Mouse (Mus musculus): Measurements from ENCODE around the gene Hscb. TPM values are rescaled to one million over a fixed set of nuclear protein-coding genes. Genes with fewer than 3 reads are reported as not detected.

Gene Hscb
- polyA plus RNA-seq, 1 experiment from 2014 or later, result 21.6 TPM

- 73% methylated on average over 7 of the region's 7 CpGs for WGBS
- Histone ChIP-seq H3K27me3 (ENCODE audit: control insufficient read depth, insufficient read depth, low read length) (no peaks in the 10 kb centered on the region), H3K4me2 (replicated peaks; ENCODE audit: low read depth) (no peak overlapping the region), H3K4me3 (ENCODE audit: low read depth, low read length) (no peak overlapping the region), H3K9me3 (ENCODE audit: control insufficient read depth, low read length) (no peaks in the 10 kb centered on the region), H3K4me1 (replicated peaks; ENCODE audit: control insufficient read depth, insufficient read depth) (0 out of 2 replicates have a peak, but pooled peaks cover 4% of the 10 kb centered on the region), H3K9ac (ENCODE audit: low read length) (no peak overlapping the region), H3K27ac (replicated peaks) (no peak overlapping the region), H3K36me3 (ENCODE audit: control insufficient read depth, insufficient read depth, low read length) (peaks cover 11% of the 10 kb centered on the region)
- DNase-seq (ENCODE audit: low spot score), result no peak
- ATAC-seq (ENCODE audit: low FRiP score, low TSS enrichment), result no peak
- TF ChIP-seq EP300 (optimal IDR thresholded peaks at IDR 0.05), result no peak
- no peak for TF ChIP-seq CTCF (IDR thresholded peaks at IDR 0.05; ENCODE audit: low read depth)
Measured at GRCm38 (mm10) chr5:110781529-110782238, 57.9 kb downstream of the Hscb start.

- Histone ChIP-seq H3K27me3 (ENCODE audit: control insufficient read depth, insufficient read depth, low read length) (no peaks in the 10 kb centered on the region), H3K36me3 (ENCODE audit: control insufficient read depth, insufficient read depth, low read length) (peaks cover 8% of the 10 kb centered on the region), H3K27ac (replicated peaks) (peak overlapping the region; percentile 61; the same call in 1 of the 2 replicates), H3K9me3 (ENCODE audit: control insufficient read depth, low read length) (no peaks in the 10 kb centered on the region), H3K4me2 (replicated peaks; ENCODE audit: low read depth) (peak overlapping the region; percentile 98), H3K4me1 (replicated peaks; ENCODE audit: control insufficient read depth, insufficient read depth) (0 out of 2 replicates have a peak, but pooled peaks cover 4% of the 10 kb centered on the region), H3K9ac (ENCODE audit: low read length) (peak overlapping the region; percentile 85), H3K4me3 (ENCODE audit: low read depth, low read length) (peak overlapping the region; percentile 78)
- no peak for DNase-seq (ENCODE audit: low spot score)
- 42% methylated on average over 10 of the region's 10 CpGs for WGBS
- peak; percentile 14; the same call in 1 of the 2 replicates for ATAC-seq (ENCODE audit: low FRiP score, low TSS enrichment)
- no peak for TF ChIP-seq CTCF (IDR thresholded peaks at IDR 0.05; ENCODE audit: low read depth)
- no peak for TF ChIP-seq EP300 (optimal IDR thresholded peaks at IDR 0.05)
Measured at GRCm38 (mm10) chr5:110780761-110781528, 58.6 kb downstream of the Hscb start.

GRCm38 (mm10) chr5:110779998-110780760 is 59.4 kb downstream of the Hscb start, which contains the start of gene Pus1:
Pus1 (minus strand) TSS chr5:110780659.
- TF ChIP-seq CTCF (IDR thresholded peaks at IDR 0.05; ENCODE audit: low read depth) (no peak), EP300 (optimal IDR thresholded peaks at IDR 0.05) (no peak)
- under 1% methylated on average over 56 of the region's 57 CpGs for WGBS
- Histone ChIP-seq H3K9ac (ENCODE audit: low read length) (peak within 1 kb of the TSS; percentile 85), H3K4me1 (replicated peaks; ENCODE audit: control insufficient read depth, insufficient read depth) (0 out of 2 replicates have a peak, but pooled peaks cover 4% of the 10 kb centered on the region), H3K4me3 (ENCODE audit: low read depth, low read length) (peak within 1 kb of the TSS; percentile 78), H3K9me3 (ENCODE audit: control insufficient read depth, low read length) (no peaks in the 10 kb centered on the region), H3K27me3 (ENCODE audit: control insufficient read depth, insufficient read depth, low read length) (no peaks in the 10 kb centered on the region), H3K27ac (replicated peaks) (peak within 1 kb of the TSS; percentile 75), H3K4me2 (replicated peaks; ENCODE audit: low read depth) (peak within 1 kb of the TSS; percentile 98), H3K36me3 (ENCODE audit: control insufficient read depth, insufficient read depth, low read length) (0 out of 2 replicates have a peak, but pooled peaks cover 2% of the 10 kb centered on the region)
- DNase-seq (ENCODE audit: low spot score) (peak; percentile 94), ATAC-seq (ENCODE audit: low FRiP score, low TSS enrichment) (peak; percentile 93)

- no peak for DNase-seq (ENCODE audit: low spot score)
- Histone ChIP-seq H3K4me2 (replicated peaks; ENCODE audit: low read depth) (peak overlapping the region; percentile 98), H3K4me3 (ENCODE audit: low read depth, low read length) (peak overlapping the region; percentile 78), H3K9me3 (ENCODE audit: control insufficient read depth, low read length) (no peaks in the 10 kb centered on the region), H3K36me3 (ENCODE audit: control insufficient read depth, insufficient read depth, low read length) (0 out of 2 replicates have a peak, but pooled peaks cover 5% of the 10 kb centered on the region), H3K4me1 (replicated peaks; ENCODE audit: control insufficient read depth, insufficient read depth) (0 out of 2 replicates have a peak, but pooled peaks cover 4% of the 10 kb centered on the region), H3K9ac (ENCODE audit: low read length) (peak overlapping the region; percentile 85), H3K27ac (replicated peaks) (no peak overlapping the region), H3K27me3 (ENCODE audit: control insufficient read depth, insufficient read depth, low read length) (no peaks in the 10 kb centered on the region)
- whole genome bisulfite sequencing, result 17% methylated on average over 15 of the region's 15 CpGs
- ATAC-seq (ENCODE audit: low FRiP score, low TSS enrichment), result no peak
- TF ChIP-seq CTCF (IDR thresholded peaks at IDR 0.05; ENCODE audit: low read depth), result no peak
- TF ChIP-seq EP300 (optimal IDR thresholded peaks at IDR 0.05), result no peak
Measured at GRCm38 (mm10) chr5:110779276-110779997, 60.1 kb downstream of the Hscb start.

Other genes with a start within 250 kb of the Hscb start
- 24.1 and 25.9 TPM in 2 replicates for gene Noc4l, start 186.4 kb downstream of the Hscb start, polyA plus RNA-seq (2015; fragmentation: Nextera tagmentation; extraction: Ambion mirVana)
- gene Ddx51, start 186.3 kb downstream of the Hscb start, polyA plus RNA-seq (2015; fragmentation: Nextera tagmentation; extraction: Ambion mirVana), result 7.7 and 10.0 TPM in 2 replicates
- gene Ep400, start 69.1 kb downstream of the Hscb start, polyA plus RNA-seq (2015; fragmentation: Nextera tagmentation; extraction: Ambion mirVana), result 11.4 and 12.2 TPM in 2 replicates
- gene Pus1, start 59.1 kb downstream of the Hscb start, polyA plus RNA-seq (2015; fragmentation: Nextera tagmentation; extraction: Ambion mirVana), result 24.3 and 24.4 TPM in 2 replicates
- 6.5 and 7.1 TPM in 2 replicates for gene Ulk1, start 29.7 kb downstream of the Hscb start, polyA plus RNA-seq (2015; fragmentation: Nextera tagmentation; extraction: Ambion mirVana)
- 10.6 and 10.9 TPM in 2 replicates for gene Chek2, start 202 bp upstream of the Hscb start, polyA plus RNA-seq (2015; fragmentation: Nextera tagmentation; extraction: Ambion mirVana)
- 3.5 and 3.6 TPM in 2 replicates for gene Ttc28, start 40.0 kb upstream of the Hscb start, polyA plus RNA-seq (2015; fragmentation: Nextera tagmentation; extraction: Ambion mirVana)

Data from stomach, postnatal 0 days (tissue).